23 mouse cellular contexts compared by ENCODE assay signal in genomic region chr6:90334244-90334643, GRCm38 (mm10). TPM values are rescaled to one million over a fixed set of nuclear protein-coding genes. Genes with fewer than 3 reads are reported as not detected.
DNase-seq lines count a peak whose midpoint lies in the region; ATAC-seq and TF ChIP-seq lines count a peak whose summit lies in the region.
"Had no signal": no experiment of that assay in that cellular context is flagged by ENCODE, and none has a peak within 500 bp of the region (broad histone marks: within the 10 kb centered on the region; RNA-seq: fewer than 3 reads in every experiment).

No protein-coding gene starts in this region.

- H3K4me3 ChIP-seq in kidney, adult 2 months (ENCODE audit: insufficient read depth, low read depth, low read length) = no peak overlapping the region
- H3K4me3 ChIP-seq in liver, embryonic 14.5 days (ENCODE audit: insufficient read depth in 1 of 2, low read depth in 2 of 2, low read length in 2 of 2) = peak overlapping the region in 1 of 2 experiments; percentile 27; a peak in 2 of 4 replicates
- no peak overlapping the region for H3K4me3 ChIP-seq in heart, embryonic 10.5 days
- H3K4me3 ChIP-seq in midbrain, embryonic 15.5 days = no peak overlapping the region
- H3K4me3 ChIP-seq: embryonic facial prominence, embryonic 12.5 days; forebrain, embryonic 13.5 days; gastrocnemius, adult 2 months; hindbrain, embryonic 10.5 days had no signal

- TF ChIP-seq EP300 in liver, embryonic 14.5 days (IDR thresholded peaks at IDR 0.05; ENCODE audit: low read depth) = no peak

- no peaks in the 10 kb centered on the region for H3K4me1 ChIP-seq in kidney, adult 2 months (ENCODE audit: control insufficient read depth, insufficient read depth, low read length)
- peaks cover 0 to 2% of the 10 kb centered on the region in 2 experiments; a peak in 1 of 4 replicates for H3K4me1 ChIP-seq in liver, embryonic 14.5 days (replicated peaks; ENCODE audit: control insufficient read depth in 2 of 2, insufficient read depth in 2 of 2, low read length in 1 of 2)
- no peaks in the 10 kb centered on the region for H3K4me1 ChIP-seq in heart, embryonic 10.5 days
- no peaks in the 10 kb centered on the region for H3K4me1 ChIP-seq in midbrain, embryonic 15.5 days
- H3K4me1 ChIP-seq: embryonic facial prominence, embryonic 12.5 days; forebrain, embryonic 13.5 days; hindbrain, embryonic 10.5 days had no signal

- no peaks in the 10 kb centered on the region for H3K36me3 ChIP-seq in kidney, adult 2 months (ENCODE audit: control insufficient read depth, insufficient read depth, low read length)
- H3K36me3 ChIP-seq in liver, embryonic 14.5 days (replicated peaks; ENCODE audit: control insufficient read depth, insufficient read depth, low read depth) = no peaks in the 10 kb centered on the region
- H3K36me3 ChIP-seq in heart, embryonic 10.5 days = no peaks in the 10 kb centered on the region
- no peaks in the 10 kb centered on the region for H3K36me3 ChIP-seq in midbrain, embryonic 15.5 days (replicated peaks)
- H3K36me3 ChIP-seq: embryonic facial prominence, embryonic 12.5 days; hindbrain, embryonic 10.5 days had no signal

- no peaks in the 10 kb centered on the region for H3K9me3 ChIP-seq in liver, embryonic 14.5 days (ENCODE audit: control insufficient read depth, low read length)
- no peaks in the 10 kb centered on the region for H3K9me3 ChIP-seq in heart, embryonic 10.5 days
- H3K9me3 ChIP-seq in midbrain, embryonic 15.5 days = no peaks in the 10 kb centered on the region
- H3K9me3 ChIP-seq: embryonic facial prominence, embryonic 12.5 days; forebrain, embryonic 13.5 days; hindbrain, embryonic 10.5 days had no signal

- H3K27me3 ChIP-seq in kidney, adult 2 months (replicated peaks; ENCODE audit: control insufficient read depth, insufficient read depth, low read length) = no peaks in the 10 kb centered on the region
- no peaks in the 10 kb centered on the region for H3K27me3 ChIP-seq in liver, embryonic 14.5 days (ENCODE audit: control insufficient read depth, insufficient read depth, low read length)
- no peaks in the 10 kb centered on the region; the same call in 1 of the 2 replicates for H3K27me3 ChIP-seq in heart, embryonic 10.5 days (ENCODE audit: insufficient read depth, poor library complexity, severe bottlenecking)
- H3K27me3 ChIP-seq in midbrain, embryonic 15.5 days (replicated peaks) = no peaks in the 10 kb centered on the region
- H3K27me3 ChIP-seq: embryonic facial prominence, embryonic 12.5 days; forebrain, embryonic 13.5 days had no signal

- no peak for TF ChIP-seq POLR2A in kidney, adult 2 months (IDR thresholded peaks at IDR 0.05; ENCODE audit: low read depth, low read length)

- no peak for TF ChIP-seq CTCF in kidney, adult 2 months (conservative IDR thresholded peaks at IDR 0.05; ENCODE audit: insufficient read depth, insufficient read length, low read depth, low read length)
- no peak for TF ChIP-seq CTCF in liver, embryonic 14.5 days (IDR thresholded peaks at IDR 0.05; ENCODE audit: low read depth)

- 70% methylated on average over 3 of the region's 3 CpGs for WGBS in kidney, adult 2 months
- WGBS in liver, embryonic 14.5 days (ENCODE audit: insufficient replicate concordance) = 35% methylated on average over 3 of the region's 3 CpGs
- 73% methylated on average over 3 of the region's 3 CpGs for WGBS in heart, embryonic 10.5 days
- WGBS in midbrain, embryonic 15.5 days = 83% methylated on average over 3 of the region's 3 CpGs

- ATAC-seq in hematopoietic stem cell, adult 5-6 weeks (replicated peaks in 1 of 2; ENCODE audit: insufficient read depth in 1 of 2, low FRiP score in 2 of 2, low TSS enrichment in 1 of 2, low read depth in 1 of 2, poor library complexity in 2 of 2, severe bottlenecking in 2 of 2) = peak; percentile 79 to 89
- ATAC-seq in liver, embryonic 14.5 days (ENCODE audit: insufficient read depth) = no peak
- peak; percentile 33; the same call in 1 of the 2 replicates for ATAC-seq in megakaryocyte, adult 5-6 weeks (ENCODE audit: poor library complexity, severe bottlenecking)
- no peak for ATAC-seq in midbrain, embryonic 15.5 days (replicated peaks)
- ATAC-seq: forebrain, embryonic 13.5 days; forebrain, postnatal 0 days had no signal

- peak; percentile 27 for DNase-seq in kidney, adult 2 months
- DNase-seq in kidney, postnatal 25 days = no peak
- no peak for DNase-seq in liver, embryonic 14.5 days (ENCODE audit: low read depth in 3 of 3, low spot score in 3 of 3)
- DNase-seq in heart, embryonic 10.5 days (ENCODE audit: low spot score) = no peak
- no peak for DNase-seq in spleen, adult 12 weeks (ENCODE audit: low spot score)
- DNase-seq: adrenal gland, adult 2 months; adrenal gland, postnatal 25 days; cerebellum, adult 18-20 months; cerebellum, adult 9-11 months; forebrain, postnatal 0 days; gastrocnemius, adult 2 months; gastrocnemius, postnatal 25 days; heart, adult 11 months; heart, postnatal 10 days had no signal

- no peak overlapping the region for H3K27ac ChIP-seq in kidney, adult 2 months (ENCODE audit: insufficient read depth, low read depth, low read length)
- no peak overlapping the region for H3K27ac ChIP-seq in liver, embryonic 14.5 days
- H3K27ac ChIP-seq in heart, embryonic 10.5 days = no peak overlapping the region
- H3K27ac ChIP-seq in midbrain, embryonic 15.5 days = no peak overlapping the region
- H3K27ac ChIP-seq: embryonic facial prominence, embryonic 12.5 days; forebrain, embryonic 13.5 days; gastrocnemius, adult 2 months; hindbrain, embryonic 10.5 days; hindbrain, embryonic 14.5 days had no signal

- H3K9ac ChIP-seq in liver, embryonic 14.5 days (replicated peaks) = no peak overlapping the region
- H3K9ac ChIP-seq in midbrain, embryonic 15.5 days = no peak overlapping the region
- H3K9ac ChIP-seq: embryonic facial prominence, embryonic 12.5 days; forebrain, embryonic 13.5 days; forebrain, postnatal 0 days; hindbrain, embryonic 14.5 days had no signal

- H3K4me2 ChIP-seq in liver, embryonic 14.5 days (ENCODE audit: low read depth) = peak overlapping the region; percentile 46
- H3K4me2 ChIP-seq in midbrain, embryonic 15.5 days = no peak overlapping the region
- H3K4me2 ChIP-seq: embryonic facial prominence, embryonic 12.5 days; forebrain, embryonic 13.5 days; hindbrain, embryonic 14.5 days had no signal

RNA-seq across cellular contexts. Expression of gene Uroc1, which starts 1.2 kb away (rescaled TPM):
- 34.0 and 50.2 TPM in 2 replicates for polyA plus RNA-seq in kidney, adult 2 months (2012; rRNA removed)
- not detected in 2 replicates for total RNA-seq in hematopoietic stem cell, adult 5-6 weeks (2017)
- polyA plus RNA-seq in liver, embryonic 14.5 days (2012; rRNA removed) = 14.6 and 17.5 TPM in 2 replicates
- 9.6 and 11.5 TPM in 2 replicates for polyA plus RNA-seq in liver, embryonic 14.5 days (2014; fragmentation: Nextera tagmentation; extraction: Ambion mirVana)
- not detected in 2 replicates for total RNA-seq in megakaryocyte, adult 5-6 weeks (2015)
- not detected in 2 replicates for total RNA-seq in megakaryocyte, adult 5-6 weeks (2017)
- polyA plus RNA-seq in heart, embryonic 10.5 days (2016; fragmentation: Nextera tagmentation; extraction: Ambion mirVana) = 0.21 TPM in 1 of 2 replicates, not detected in the other
- polyA plus RNA-seq in midbrain, embryonic 15.5 days (2015; fragmentation: Nextera tagmentation; extraction: Ambion mirVana) = not detected in 2 replicates
- total RNA-seq: forebrain, postnatal 0 days; gastrocnemius, adult 2 months; gastrocnemius, postnatal 25 days; heart, postnatal 10 days had no signal
- polyA plus RNA-seq: embryonic facial prominence, embryonic 12.5 days; forebrain, embryonic 13.5 days; forebrain, postnatal 0 days; heart, embryonic 14.5 days; hindbrain, embryonic 10.5 days; hindbrain, embryonic 14.5 days had no signal

RNA-seq across cellular contexts. Expression of gene Chst13, which starts 9.3 kb away (rescaled TPM):
- 1.5 and 3.0 TPM in 2 replicates for polyA plus RNA-seq in kidney, adult 2 months (2012; rRNA removed)
- 1.4 TPM in 1 of 2 replicates, not detected in the other for total RNA-seq in hematopoietic stem cell, adult 5-6 weeks (2017)
- polyA plus RNA-seq in liver, embryonic 14.5 days (2012; rRNA removed) = 9.0 and 9.1 TPM in 2 replicates
- polyA plus RNA-seq in liver, embryonic 14.5 days (2014; fragmentation: Nextera tagmentation; extraction: Ambion mirVana) = 14.3 and 14.6 TPM in 2 replicates
- 9.0 and 12.4 TPM in 2 replicates for total RNA-seq in megakaryocyte, adult 5-6 weeks (2015)
- total RNA-seq in megakaryocyte, adult 5-6 weeks (2017) = 4.4 and 6.3 TPM in 2 replicates
- 0.44 and 1.6 TPM in 2 replicates for polyA plus RNA-seq in heart, embryonic 10.5 days (2016; fragmentation: Nextera tagmentation; extraction: Ambion mirVana)
- not detected in 2 replicates for polyA plus RNA-seq in midbrain, embryonic 15.5 days (2015; fragmentation: Nextera tagmentation; extraction: Ambion mirVana)
- total RNA-seq: adrenal gland, adult 2 months; adrenal gland, postnatal 25 days; forebrain, postnatal 0 days; gastrocnemius, adult 2 months; heart, postnatal 10 days had no signal
- polyA plus RNA-seq: forebrain, embryonic 13.5 days; forebrain, postnatal 0 days; heart, embryonic 14.5 days; hindbrain, embryonic 10.5 days; hindbrain, embryonic 14.5 days had no signal

RNA-seq across cellular contexts. Expression of gene BC048671, which starts 33.2 kb away (rescaled TPM):
- polyA plus RNA-seq in kidney, adult 2 months (2012; rRNA removed) = not detected in 2 replicates
- not detected in 2 replicates for total RNA-seq in hematopoietic stem cell, adult 5-6 weeks (2017)
- not detected in 2 replicates for polyA plus RNA-seq in liver, embryonic 14.5 days (2012; rRNA removed)
- polyA plus RNA-seq in liver, embryonic 14.5 days (2014; fragmentation: Nextera tagmentation; extraction: Ambion mirVana) = not detected in 2 replicates
- not detected in 2 replicates for total RNA-seq in megakaryocyte, adult 5-6 weeks (2015)
- not detected in 2 replicates for total RNA-seq in megakaryocyte, adult 5-6 weeks (2017)
- not detected in 2 replicates for polyA plus RNA-seq in heart, embryonic 10.5 days (2016; fragmentation: Nextera tagmentation; extraction: Ambion mirVana)
- polyA plus RNA-seq in midbrain, embryonic 15.5 days (2015; fragmentation: Nextera tagmentation; extraction: Ambion mirVana) = not detected in 2 replicates
- total RNA-seq: adrenal gland, adult 2 months; adrenal gland, postnatal 25 days; ES-E14; forebrain, postnatal 0 days; gastrocnemius, adult 2 months; gastrocnemius, postnatal 25 days; heart, postnatal 10 days had no signal
- polyA plus RNA-seq: adrenal gland, adult 2 months; embryonic facial prominence, embryonic 12.5 days; forebrain, embryonic 13.5 days; forebrain, postnatal 0 days; heart, embryonic 14.5 days; hindbrain, embryonic 10.5 days; hindbrain, embryonic 14.5 days had no signal

RNA-seq across cellular contexts. Expression of gene Zxdc, which starts 35.0 kb away (rescaled TPM):
- 12.6 and 17.9 TPM in 2 replicates for polyA plus RNA-seq in kidney, adult 2 months (2012; rRNA removed)
- 18.7 and 20.3 TPM in 2 replicates for total RNA-seq in hematopoietic stem cell, adult 5-6 weeks (2017)
- 3.0 and 3.3 TPM in 2 replicates for polyA plus RNA-seq in liver, embryonic 14.5 days (2012; rRNA removed)
- polyA plus RNA-seq in liver, embryonic 14.5 days (2014; fragmentation: Nextera tagmentation; extraction: Ambion mirVana) = 3.0 and 3.9 TPM in 2 replicates
- total RNA-seq in megakaryocyte, adult 5-6 weeks (2015) = 10.2 and 11.1 TPM in 2 replicates
- total RNA-seq in megakaryocyte, adult 5-6 weeks (2017) = 9.9 and 16.1 TPM in 2 replicates
- 5.3 and 5.5 TPM in 2 replicates for polyA plus RNA-seq in heart, embryonic 10.5 days (2016; fragmentation: Nextera tagmentation; extraction: Ambion mirVana)
- polyA plus RNA-seq in midbrain, embryonic 15.5 days (2015; fragmentation: Nextera tagmentation; extraction: Ambion mirVana) = 11.6 and 12.7 TPM in 2 replicates

Comparison
In these comparisons a context has a peak if more than half of its experiments do, and no peak if none do; other contexts are left out.
1. ATAC-seq: peak in hematopoietic stem cell, adult 5-6 weeks (2 of 2) and megakaryocyte, adult 5-6 weeks (single experiment); none in liver, embryonic 14.5 days (single experiment) and midbrain, embryonic 15.5 days (single experiment).